Mouse (Mus musculus): ENCODE data around the gene Flg. TPM values are rescaled to one million over a fixed set of nuclear protein-coding genes. Genes with fewer than 3 reads are reported as not detected.

Gene Flg
- polyA plus RNA-seq (2012; rRNA removed), result not detected in 2 replicates

GRCm38 (mm10) chr3:93273223-93273622, at the start of gene Flg:
Flg (plus strand) TSS chr3:93273523.
- no peak for DNase-seq (ENCODE audit: low read depth)
- TF ChIP-seq POLR2A (IDR thresholded peaks at IDR 0.05; ENCODE audit: borderline replicate concordance, extremely low read depth, insufficient read depth, insufficient read length, poor library complexity, severe bottlenecking) (no peak), CTCF (IDR thresholded peaks at IDR 0.05; ENCODE audit: borderline replicate concordance, extremely low read depth, insufficient read depth, insufficient read length) (no peak)

- DNase-seq (ENCODE audit: low read depth), result no peak
- TF ChIP-seq POLR2A (IDR thresholded peaks at IDR 0.05; ENCODE audit: borderline replicate concordance, extremely low read depth, insufficient read depth, insufficient read length, poor library complexity, severe bottlenecking) (no peak), CTCF (IDR thresholded peaks at IDR 0.05; ENCODE audit: borderline replicate concordance, extremely low read depth, insufficient read depth, insufficient read length) (no peak)
Observed at GRCm38 (mm10) chr3:93297542-93297941, 24.2 kb downstream of the Flg start.

- no peak for TF ChIP-seq POLR2A (IDR thresholded peaks at IDR 0.05; ENCODE audit: borderline replicate concordance, extremely low read depth, insufficient read depth, insufficient read length, poor library complexity, severe bottlenecking)
- TF ChIP-seq CTCF (IDR thresholded peaks at IDR 0.05; ENCODE audit: borderline replicate concordance, extremely low read depth, insufficient read depth, insufficient read length), result no peak
- DNase-seq (ENCODE audit: low read depth), result no peak
Observed at GRCm38 (mm10) chr3:93299832-93300231, 26.5 kb downstream of the Flg start.

GRCm38 (mm10) chr3:93301896-93302295, 28.6 kb downstream of the Flg start:
- no peak for DNase-seq (ENCODE audit: low read depth)
- TF ChIP-seq POLR2A (IDR thresholded peaks at IDR 0.05; ENCODE audit: borderline replicate concordance, extremely low read depth, insufficient read depth, insufficient read length, poor library complexity, severe bottlenecking), result no peak
- TF ChIP-seq CTCF (IDR thresholded peaks at IDR 0.05; ENCODE audit: borderline replicate concordance, extremely low read depth, insufficient read depth, insufficient read length), result no peak

GRCm38 (mm10) chr3:93306142-93306541, 32.8 kb downstream of the Flg start:
- peak; percentile 2 for DNase-seq (ENCODE audit: low read depth)
- TF ChIP-seq CTCF (IDR thresholded peaks at IDR 0.05; ENCODE audit: borderline replicate concordance, extremely low read depth, insufficient read depth, insufficient read length) (peak; percentile 10; the same call in 1 of the 2 replicates), POLR2A (IDR thresholded peaks at IDR 0.05; ENCODE audit: borderline replicate concordance, extremely low read depth, insufficient read depth, insufficient read length, poor library complexity, severe bottlenecking) (no peak)

- TF ChIP-seq POLR2A (IDR thresholded peaks at IDR 0.05; ENCODE audit: borderline replicate concordance, extremely low read depth, insufficient read depth, insufficient read length, poor library complexity, severe bottlenecking), result no peak
- no peak for TF ChIP-seq CTCF (IDR thresholded peaks at IDR 0.05; ENCODE audit: borderline replicate concordance, extremely low read depth, insufficient read depth, insufficient read length)
- no peak for DNase-seq (ENCODE audit: low read depth)
Observed at GRCm38 (mm10) chr3:93311371-93311770, 38.0 kb downstream of the Flg start.

GRCm38 (mm10) chr3:93314388-93314787, 41.1 kb downstream of the Flg start:
- no peak for TF ChIP-seq POLR2A (IDR thresholded peaks at IDR 0.05; ENCODE audit: borderline replicate concordance, extremely low read depth, insufficient read depth, insufficient read length, poor library complexity, severe bottlenecking)
- no peak for TF ChIP-seq CTCF (IDR thresholded peaks at IDR 0.05; ENCODE audit: borderline replicate concordance, extremely low read depth, insufficient read depth, insufficient read length)

GRCm38 (mm10) chr3:93319449-93319848, 46.1 kb downstream of the Flg start, which contains the start of gene Hrnr:
Hrnr (plus strand) TSS chr3:93319749.
- TF ChIP-seq CTCF (IDR thresholded peaks at IDR 0.05; ENCODE audit: borderline replicate concordance, extremely low read depth, insufficient read depth, insufficient read length) (no peak), POLR2A (IDR thresholded peaks at IDR 0.05; ENCODE audit: borderline replicate concordance, extremely low read depth, insufficient read depth, insufficient read length, poor library complexity, severe bottlenecking) (no peak)
- DNase-seq (ENCODE audit: low read depth), result no peak

More at GRCm38 (mm10) chr3:93314388-93314787, 41.1 kb downstream of the Flg start:
- DNase-seq (ENCODE audit: low read depth), result no peak

- TF ChIP-seq POLR2A (IDR thresholded peaks at IDR 0.05; ENCODE audit: borderline replicate concordance, extremely low read depth, insufficient read depth, insufficient read length, poor library complexity, severe bottlenecking) (no peak), CTCF (IDR thresholded peaks at IDR 0.05; ENCODE audit: borderline replicate concordance, extremely low read depth, insufficient read depth, insufficient read length) (no peak)
- DNase-seq (ENCODE audit: low read depth), result peak; percentile 11
Observed at GRCm38 (mm10) chr3:93337749-93338148, 64.4 kb downstream of the Flg start.

GRCm38 (mm10) chr3:93340021-93340420, 66.7 kb downstream of the Flg start:
- DNase-seq (ENCODE audit: low read depth), result no peak
- TF ChIP-seq POLR2A (IDR thresholded peaks at IDR 0.05; ENCODE audit: borderline replicate concordance, extremely low read depth, insufficient read depth, insufficient read length, poor library complexity, severe bottlenecking), result no peak
- no peak for TF ChIP-seq CTCF (IDR thresholded peaks at IDR 0.05; ENCODE audit: borderline replicate concordance, extremely low read depth, insufficient read depth, insufficient read length)

Other genes with a start within 250 kb of the Flg start
- gene Gm4858, start 204.7 kb upstream of the Flg start, polyA plus RNA-seq (2012; rRNA removed), result not detected in 2 replicates
- not detected in 2 replicates for gene Crnn, start 128.7 kb upstream of the Flg start, polyA plus RNA-seq (2012; rRNA removed)
- not detected in 2 replicates for gene Flg2, start 76.2 kb upstream of the Flg start, polyA plus RNA-seq (2012; rRNA removed)
- gene Hrnr, start 46.2 kb downstream of the Flg start, polyA plus RNA-seq (2012; rRNA removed), result 0.03 TPM in 1 of 2 replicates, not detected in the other
- not detected in 2 replicates for gene Rptn, start 120.2 kb downstream of the Flg start, polyA plus RNA-seq (2012; rRNA removed)
- 0.26 and 0.67 TPM in 2 replicates for gene Tchh, start 168.8 kb downstream of the Flg start, polyA plus RNA-seq (2012; rRNA removed)
- gene Tchhl1, start 195.2 kb downstream of the Flg start, polyA plus RNA-seq (2012; rRNA removed), result not detected in 2 replicates
- 49.1 and 111 TPM in 2 replicates for gene S100a11, start 247.0 kb downstream of the Flg start, polyA plus RNA-seq (2012; rRNA removed)

Data from brain, embryonic 14.5 days (tissue).